Mouse (Mus musculus) bone marrow macrophage, adult 2 months (primary cell): ENCODE measurements around the gene Mark1.

ENCODE experiments used
- CTCF ChIP-seq: IDR thresholded peaks from 2 replicates; pipeline ENCODE4 v1.5.1; 2012; ENCODE audit warnings: low read depth, mild to moderate bottlenecking, low read length, moderate library complexity
- POLR2A ChIP-seq: IDR thresholded peaks from 2 replicates; pipeline ENCODE4 v1.6.1; 2012; ENCODE audit warnings: mild to moderate bottlenecking, low read depth, low read length, borderline replicate concordance

- TF ChIP-seq CTCF (no peak), POLR2A (no peak)
These were observed 63.4 kb downstream of the Mark1 start for GRCm38 (mm10) chr1:184935980-184936379.
